Mouse (Mus musculus) midbrain, embryonic 13.5 days (tissue): ENCODE measurements around the gene Preb. TPM values are rescaled to one million over a fixed set of nuclear protein-coding genes. Genes with fewer than 3 reads are reported as not detected.

Experiments used
- ATAC-seq: fragments of 200-750 bp; cut with Nextera tagmentation; 2 replicates; pipeline ENCODE4 v1.8.0; 2017; ENCODE audit warnings: mild to moderate bottlenecking, moderate TSS enrichment, moderate library complexity
- H3K27ac ChIP-seq: fragments of 300-500 bp; sonication (generic); 2 replicates; pipeline ENCODE4 v1.5.1; 2015; ENCODE audit warnings: inconsistent platforms, mild to moderate bottlenecking, moderate library complexity
- H3K27me3 ChIP-seq: fragments of 300-500 bp; sonication (generic); 2 replicates; pipeline ENCODE4 v1.6.1; 2015; ENCODE audit warnings: mild to moderate bottlenecking, inconsistent platforms
- H3K36me3 ChIP-seq: fragments of 300-500 bp; sonication (generic); 2 replicates; pipeline ENCODE4 v1.6.1; 2015; ENCODE audit warnings: mild to moderate bottlenecking, inconsistent platforms
- H3K4me1 ChIP-seq: fragments of 300-500 bp; sonication (generic); replicated peaks from 2 replicates; pipeline ENCODE4 v1.6.1; 2015; ENCODE audit warnings: inconsistent platforms
- H3K4me2 ChIP-seq: fragments of 300-500 bp; sonication (generic); replicated peaks from 2 replicates; pipeline ENCODE4 v1.6.1; 2015; ENCODE audit warnings: moderate library complexity, mild to moderate bottlenecking, inconsistent platforms
- H3K4me3 ChIP-seq: fragments of 300-500 bp; sonication (generic); replicated peaks from 2 replicates; pipeline ENCODE4 v1.5.1; 2015; ENCODE audit warnings: mild to moderate bottlenecking, inconsistent platforms
- H3K9ac ChIP-seq: fragments of 300-500 bp; sonication (generic); replicated peaks from 2 replicates; pipeline ENCODE4 v1.6.1; 2015; ENCODE audit warnings: mild to moderate bottlenecking, inconsistent platforms
- H3K9me3 ChIP-seq: fragments of 300-500 bp; sonication (generic); 2 replicates; pipeline ENCODE4 v1.6.1; 2016; ENCODE audit warnings: mild to moderate bottlenecking, inconsistent platforms
- WGBS: fragments of 180-500 bp; shearing (Covaris S2); methylation state at CpG from one replicate; pipeline ENCODE4 v1.1.7; 2015; 5-methylcytosine and 5-hydroxymethylcytosine counted together
- polyA plus RNA-seq: library from polyadenylated mRNA; unstranded; fragments of >200 nt; fragmentation: Nextera tagmentation; extraction: Ambion mirVana; gene quantifications from 2 replicates; pipeline ENCODE4 v1.2.1, GENCODE M21; 2015

The Preb gene
- polyA plus RNA-seq, 1 experiment from 2014 or later, result 129 TPM

GRCm38 (mm10) chr5:30917891-30918670 lies 42.1 kb downstream of the Preb start:
- H3K36me3 ChIP-seq, result no peaks in the 10 kb centered on the region
- no peaks in the 10 kb centered on the region for H3K9me3 ChIP-seq
- H3K4me3 ChIP-seq, result no peak overlapping the region
- H3K4me1 ChIP-seq, result peaks cover 33% of the 10 kb centered on the region
- no peak overlapping the region for H3K27ac ChIP-seq
- no peak overlapping the region for H3K4me2 ChIP-seq
- peaks cover 7% of the 10 kb centered on the region for H3K27me3 ChIP-seq
- H3K9ac ChIP-seq, result no peak overlapping the region
- 83% methylated on average over 31 of the region's 31 CpGs for WGBS
- ATAC-seq, result no peak

DNA sequence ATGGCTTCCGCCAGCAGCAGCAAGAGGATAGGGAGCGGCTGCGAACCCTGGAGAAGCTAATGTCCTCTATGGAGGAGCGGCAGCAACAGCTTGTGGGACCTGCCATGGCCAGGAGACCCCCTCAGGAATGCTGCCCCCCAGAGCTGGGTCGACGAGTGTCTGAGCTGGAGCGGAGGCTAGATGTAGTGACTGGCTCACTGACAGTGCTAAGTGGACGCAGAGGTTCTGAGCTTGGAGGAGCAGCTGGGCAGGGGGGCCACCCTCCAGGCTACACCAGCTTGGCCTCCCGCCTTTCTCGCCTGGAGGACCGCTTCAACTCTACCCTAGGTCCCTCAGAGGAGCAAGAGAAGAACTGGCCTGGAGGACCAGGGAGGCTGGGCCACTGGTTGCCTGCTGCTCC lies 42.8 kb downstream of the Preb start:
- H3K4me1 ChIP-seq, result peaks cover 37% of the 10 kb centered on the region
- no peaks in the 10 kb centered on the region for H3K9me3 ChIP-seq
- 90% methylated on average over 11 of the region's 11 CpGs for WGBS
- H3K27me3 ChIP-seq, result peaks cover under 1% of the 10 kb centered on the region; the same call in 1 of the 2 replicates
- no peak overlapping the region for H3K4me2 ChIP-seq
- H3K9ac ChIP-seq, result no peak overlapping the region; the same call in 1 of the 2 replicates
- no peaks in the 10 kb centered on the region for H3K36me3 ChIP-seq
- ATAC-seq, result no peak
- no peak overlapping the region for H3K27ac ChIP-seq
- H3K4me3 ChIP-seq, result no peak overlapping the region

DNA sequence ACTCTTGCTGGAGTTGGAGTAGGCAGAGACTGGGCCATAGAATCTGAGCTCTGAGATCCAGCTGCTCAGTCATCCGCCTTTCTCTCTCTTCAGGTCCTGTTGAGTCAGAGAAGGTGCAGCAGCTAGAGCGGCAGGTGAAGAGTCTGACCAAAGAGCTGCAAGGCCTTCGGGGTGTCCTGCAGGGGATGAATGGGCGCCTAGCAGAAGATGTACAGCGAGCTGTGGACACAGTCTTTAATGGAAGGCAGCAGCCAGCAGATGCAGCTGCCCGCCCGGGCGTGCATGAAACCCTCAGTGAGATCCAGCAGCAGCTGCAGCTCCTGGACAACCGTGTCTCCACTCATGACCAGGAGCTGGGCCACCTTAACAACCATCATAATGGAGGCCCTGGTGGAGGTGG lies 43.3 kb downstream of the Preb start:
- H3K36me3 ChIP-seq, result no peaks in the 10 kb centered on the region
- no peak overlapping the region; the same call in 1 of the 2 replicates for H3K9ac ChIP-seq
- no peak for ATAC-seq
- no peaks in the 10 kb centered on the region for H3K9me3 ChIP-seq
- H3K4me2 ChIP-seq, result no peak overlapping the region
- no peaks in the 10 kb centered on the region for H3K27me3 ChIP-seq
- 92% methylated on average over 9 of the region's 9 CpGs for WGBS
- peaks cover 36% of the 10 kb centered on the region for H3K4me1 ChIP-seq
- no peak overlapping the region for H3K4me3 ChIP-seq
- H3K27ac ChIP-seq, result no peak overlapping the region

DNA sequence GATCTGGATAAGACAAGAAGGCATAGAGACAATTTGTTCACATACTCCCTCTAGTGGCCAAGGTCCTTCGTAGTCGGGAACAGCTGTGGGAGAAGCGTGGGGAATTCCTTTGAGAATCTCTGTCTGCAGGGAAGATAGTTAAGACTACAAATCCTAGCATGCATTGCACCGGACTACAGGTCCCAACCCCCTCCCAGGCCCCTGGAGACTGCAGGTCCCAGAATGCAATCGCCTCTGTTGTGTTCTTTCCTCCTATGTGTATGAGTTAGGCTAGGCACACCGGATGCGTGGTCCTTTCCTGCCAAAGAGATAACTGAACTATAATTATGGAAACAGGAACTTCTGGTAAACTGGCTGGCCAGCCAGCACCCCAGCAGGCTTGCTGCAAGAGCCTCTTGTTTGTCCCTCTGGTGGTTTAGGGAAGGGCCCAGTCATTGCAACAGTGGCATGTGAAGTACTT lies 44.2 kb downstream of the Preb start:
- no peaks in the 10 kb centered on the region for H3K36me3 ChIP-seq
- no peaks in the 10 kb centered on the region for H3K27me3 ChIP-seq
- H3K4me1 ChIP-seq, result peaks cover 32% of the 10 kb centered on the region
- H3K9ac ChIP-seq, result no peak overlapping the region
- no peak overlapping the region for H3K4me3 ChIP-seq
- peak overlapping the region; percentile 25 for H3K4me2 ChIP-seq
- peak; percentile 89 for ATAC-seq
- no peaks in the 10 kb centered on the region for H3K9me3 ChIP-seq
- peak overlapping the region; percentile 54; the same call in 1 of the 2 replicates for H3K27ac ChIP-seq
- WGBS, result 3% methylated on average over 7 of the region's 7 CpGs

- WGBS, result 68% methylated on average over 9 of the region's 9 CpGs
- no peaks in the 10 kb centered on the region for H3K27me3 ChIP-seq
- ATAC-seq, result peak; percentile 55
- H3K4me3 ChIP-seq, result no peak overlapping the region
- H3K9me3 ChIP-seq, result no peaks in the 10 kb centered on the region
- no peak overlapping the region; the same call in 1 of the 2 replicates for H3K9ac ChIP-seq
- peaks cover 32% of the 10 kb centered on the region for H3K4me1 ChIP-seq
- 0 out of 2 replicates have a peak overlapping the region, but pooled peaks have one; percentile 40 for H3K27ac ChIP-seq
- no peak overlapping the region for H3K4me2 ChIP-seq
- H3K36me3 ChIP-seq, result no peaks in the 10 kb centered on the region
Observed at GRCm38 (mm10) chr5:30915456-30915855, 44.7 kb downstream of the Preb start.

- Histone ChIP-seq H3K4me1 (peaks cover 32% of the 10 kb centered on the region), H3K4me2 (no peak overlapping the region), H3K27ac (no peak overlapping the region), H3K9ac (no peak overlapping the region), H3K27me3 (no peaks in the 10 kb centered on the region), H3K9me3 (no peaks in the 10 kb centered on the region), H3K36me3 (no peaks in the 10 kb centered on the region), H3K4me3 (no peak overlapping the region)
- WGBS, result 83% methylated on average over 6 of the region's 6 CpGs
- ATAC-seq, result no peak
Observed at GRCm38 (mm10) chr5:30914849-30915248, 45.3 kb downstream of the Preb start.

- no peak overlapping the region for H3K4me3 ChIP-seq
- H3K27me3 ChIP-seq, result no peaks in the 10 kb centered on the region
- H3K27ac ChIP-seq, result peak overlapping the region; percentile 61; the same call in 1 of the 2 replicates
- H3K4me1 ChIP-seq, result peaks cover 32% of the 10 kb centered on the region
- WGBS, result 91% methylated on average over 7 of the region's 7 CpGs
- H3K4me2 ChIP-seq, result 0 out of 2 replicates have a peak overlapping the region, but pooled peaks have one; percentile 9
- no peak for ATAC-seq
- H3K9ac ChIP-seq, result no peak overlapping the region
- no peaks in the 10 kb centered on the region for H3K36me3 ChIP-seq
- H3K9me3 ChIP-seq, result no peaks in the 10 kb centered on the region
Observed at GRCm38 (mm10) chr5:30914101-30914635, 46.0 kb downstream of the Preb start.

GRCm38 (mm10) chr5:30913060-30913841 lies 46.9 kb downstream of the Preb start, which contains the start of gene Emilin1:
Gene Emilin1, plus strand, starts transcription at chr5:30913402.
- H3K9ac ChIP-seq, result peak within 1 kb of the TSS; percentile 26; the same call in 1 of the 2 replicates
- H3K4me2 ChIP-seq, result peak within 1 kb of the TSS; percentile 9; the same call in 1 of the 2 replicates
- 26% methylated on average over 13 of the region's 13 CpGs for WGBS

GRCm38 (mm10) chr5:30912156-30912555 lies 48.0 kb downstream of the Preb start:
- Histone ChIP-seq H3K9ac (no peak overlapping the region), H3K4me2 (no peak overlapping the region), H3K9me3 (no peaks in the 10 kb centered on the region), H3K4me3 (no peak overlapping the region), H3K4me1 (peaks cover 44% of the 10 kb centered on the region), H3K27me3 (no peaks in the 10 kb centered on the region), H3K27ac (peak overlapping the region; percentile 61), H3K36me3 (no peaks in the 10 kb centered on the region)
- no peak for ATAC-seq
- WGBS, result 50% methylated on average over 5 of the region's 5 CpGs

More at GRCm38 (mm10) chr5:30913060-30913841, 46.9 kb downstream of the Preb start, which contains the start of gene Emilin1:
- 0 out of 2 replicates have a peak, but pooled peaks have one; percentile 6 for ATAC-seq
- Histone ChIP-seq H3K27me3 (no peaks in the 10 kb centered on the region), H3K36me3 (no peaks in the 10 kb centered on the region), H3K4me1 (peaks cover 40% of the 10 kb centered on the region), H3K9me3 (no peaks in the 10 kb centered on the region), H3K27ac (peak within 1 kb of the TSS; percentile 61), H3K4me3 (no peak within 1 kb of the TSS)

DNA sequence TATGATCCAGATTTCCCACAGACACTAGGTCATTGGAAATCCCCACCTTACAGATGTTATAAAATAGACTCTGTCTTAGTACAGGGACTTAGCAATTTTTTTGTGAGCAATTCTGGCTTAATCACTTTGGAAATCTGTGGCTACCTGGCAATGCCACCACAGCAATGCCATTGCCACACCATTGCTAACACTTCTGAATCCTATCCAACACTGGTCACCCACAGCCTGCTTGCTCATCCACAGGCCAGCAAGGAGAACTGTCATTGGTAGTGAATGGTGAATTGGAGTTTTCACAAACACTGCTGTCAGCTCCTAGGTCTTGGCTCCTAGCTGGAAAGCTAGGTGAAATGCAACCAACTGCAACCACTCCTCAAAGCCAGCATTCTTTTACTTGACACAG lies 49.7 kb downstream of the Preb start:
- Histone ChIP-seq H3K4me2 (no peak overlapping the region), H3K27me3 (no peaks in the 10 kb centered on the region), H3K4me3 (no peak overlapping the region), H3K4me1 (peaks cover 53% of the 10 kb centered on the region), H3K9me3 (no peaks in the 10 kb centered on the region), H3K36me3 (peaks cover 7% of the 10 kb centered on the region), H3K27ac (no peak overlapping the region), H3K9ac (no peak overlapping the region)
- no peak for ATAC-seq

DNA sequence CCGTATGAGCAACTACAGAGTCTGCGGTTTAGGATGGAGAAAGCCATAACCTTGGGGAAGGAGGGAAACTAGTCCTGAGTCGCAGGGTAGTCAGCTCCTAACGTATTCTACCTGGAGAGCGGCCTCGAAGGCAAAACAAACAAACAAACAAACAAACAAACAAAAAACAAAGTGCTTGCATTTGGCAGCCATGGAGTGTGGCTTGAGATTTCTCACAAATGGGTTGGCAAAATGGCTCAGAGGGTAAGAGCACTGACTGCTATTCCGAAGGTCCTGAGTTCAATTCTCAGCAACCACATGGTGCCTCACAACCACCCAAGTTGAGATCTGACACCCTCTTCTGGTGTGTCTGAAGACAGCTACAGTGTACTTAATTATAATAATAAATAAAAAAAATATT lies 50.3 kb downstream of the Preb start:
- Histone ChIP-seq H3K27me3 (no peaks in the 10 kb centered on the region), H3K9ac (no peak overlapping the region), H3K9me3 (no peaks in the 10 kb centered on the region), H3K4me1 (peaks cover 56% of the 10 kb centered on the region), H3K36me3 (peaks cover 13% of the 10 kb centered on the region), H3K4me3 (no peak overlapping the region), H3K27ac (no peak overlapping the region), H3K4me2 (no peak overlapping the region)
- 87% methylated on average over 7 of the region's 7 CpGs for WGBS
- no peak for ATAC-seq

- Histone ChIP-seq H3K36me3 (peaks cover 19% of the 10 kb centered on the region), H3K9me3 (no peaks in the 10 kb centered on the region), H3K4me2 (no peak overlapping the region), H3K9ac (no peak overlapping the region), H3K27me3 (no peaks in the 10 kb centered on the region), H3K4me3 (no peak overlapping the region), H3K27ac (no peak overlapping the region), H3K4me1 (peaks cover 58% of the 10 kb centered on the region)
- WGBS, result 69% methylated on average over 7 of the region's 7 CpGs
- ATAC-seq, result no peak
Observed at GRCm38 (mm10) chr5:30909300-30909659, 50.9 kb downstream of the Preb start.
